Mouse (Mus musculus): Measurements from ENCODE around the gene Armc12. TPM values are rescaled to one million over a fixed set of nuclear protein-coding genes. Genes with fewer than 3 reads are reported as not detected.

Gene Armc12
- polyA plus RNA-seq, 1 experiment: not detected

GRCm38 (mm10) chr17:28531946-28532345 is 1.3 kb downstream of the Armc12 start:
- WGBS: 26% methylated on average over 18 of the region's 18 CpGs
- Histone ChIP-seq H3K27ac (ENCODE audit: insufficient read depth, low read depth, low read length) (no peak overlapping the region), H3K4me3 (ENCODE audit: low read depth, low read length) (no peak overlapping the region), H3K27me3 (ENCODE audit: control insufficient read depth, insufficient read depth, low read length) (no peaks in the 10 kb centered on the region), H3K4me1 (ENCODE audit: control insufficient read depth, insufficient read depth, insufficient read length, low read length) (peaks cover 3% of the 10 kb centered on the region; the same call in 1 of the 2 replicates), H3K36me3 (ENCODE audit: control insufficient read depth, insufficient read depth, low read length) (no peaks in the 10 kb centered on the region)
- TF ChIP-seq POLR2A (IDR thresholded peaks at IDR 0.05; ENCODE audit: low read depth, low read length): no peak
- no peak for TF ChIP-seq CTCF (IDR thresholded peaks at IDR 0.05; ENCODE audit: extremely low read depth, insufficient read length, insufficient replicate concordance, low read depth, low read length)

- H3K4me1 ChIP-seq (ENCODE audit: control insufficient read depth, insufficient read depth, insufficient read length, low read length): peaks cover 3% of the 10 kb centered on the region; the same call in 1 of the 2 replicates
- WGBS: 86% methylated on average over 7 of the region's 7 CpGs
- no peak for TF ChIP-seq CTCF (IDR thresholded peaks at IDR 0.05; ENCODE audit: extremely low read depth, insufficient read length, insufficient replicate concordance, low read depth, low read length)
- H3K36me3 ChIP-seq (ENCODE audit: control insufficient read depth, insufficient read depth, low read length): no peaks in the 10 kb centered on the region
- no peaks in the 10 kb centered on the region for H3K27me3 ChIP-seq (ENCODE audit: control insufficient read depth, insufficient read depth, low read length)
- H3K27ac ChIP-seq (ENCODE audit: insufficient read depth, low read depth, low read length): no peak overlapping the region
- no peak overlapping the region for H3K4me3 ChIP-seq (ENCODE audit: low read depth, low read length)
Observed at GRCm38 (mm10) chr17:28532557-28532956, 2.0 kb downstream of the Armc12 start.

GRCm38 (mm10) chr17:28533327-28533726 is 2.7 kb downstream of the Armc12 start:
- no peaks in the 10 kb centered on the region for H3K4me1 ChIP-seq (ENCODE audit: control insufficient read depth, insufficient read depth, insufficient read length, low read length)
- H3K27ac ChIP-seq (ENCODE audit: insufficient read depth, low read depth, low read length): no peak overlapping the region
- no peak overlapping the region for H3K4me3 ChIP-seq (ENCODE audit: low read depth, low read length)
- TF ChIP-seq CTCF (IDR thresholded peaks at IDR 0.05; ENCODE audit: extremely low read depth, insufficient read length, insufficient replicate concordance, low read depth, low read length): no peak
- TF ChIP-seq POLR2A (IDR thresholded peaks at IDR 0.05; ENCODE audit: low read depth, low read length): no peak
- WGBS: 87% methylated on average over 13 of the region's 13 CpGs
- H3K36me3 ChIP-seq (ENCODE audit: control insufficient read depth, insufficient read depth, low read length): no peaks in the 10 kb centered on the region
- H3K27me3 ChIP-seq (ENCODE audit: control insufficient read depth, insufficient read depth, low read length): no peaks in the 10 kb centered on the region

GRCm38 (mm10) chr17:28537881-28538280 is 7.3 kb downstream of the Armc12 start:
- TF ChIP-seq CTCF (IDR thresholded peaks at IDR 0.05; ENCODE audit: extremely low read depth, insufficient read length, insufficient replicate concordance, low read depth, low read length) (no peak), POLR2A (IDR thresholded peaks at IDR 0.05; ENCODE audit: low read depth, low read length) (no peak)
- H3K27me3 ChIP-seq (ENCODE audit: control insufficient read depth, insufficient read depth, low read length): no peaks in the 10 kb centered on the region
- no peaks in the 10 kb centered on the region for H3K36me3 ChIP-seq (ENCODE audit: control insufficient read depth, insufficient read depth, low read length)
- H3K4me3 ChIP-seq (ENCODE audit: low read depth, low read length): no peak overlapping the region
- no peaks in the 10 kb centered on the region for H3K4me1 ChIP-seq (ENCODE audit: control insufficient read depth, insufficient read depth, insufficient read length, low read length)
- H3K27ac ChIP-seq (ENCODE audit: insufficient read depth, low read depth, low read length): no peak overlapping the region
- WGBS: 59% methylated on average over 12 of the region's 12 CpGs

- H3K4me1 ChIP-seq (ENCODE audit: control insufficient read depth, insufficient read depth, insufficient read length, low read length): no peaks in the 10 kb centered on the region
- TF ChIP-seq CTCF (IDR thresholded peaks at IDR 0.05; ENCODE audit: extremely low read depth, insufficient read length, insufficient replicate concordance, low read depth, low read length) (no peak), POLR2A (IDR thresholded peaks at IDR 0.05; ENCODE audit: low read depth, low read length) (no peak)
- H3K27ac ChIP-seq (ENCODE audit: insufficient read depth, low read depth, low read length): no peak overlapping the region
- H3K4me3 ChIP-seq (ENCODE audit: low read depth, low read length): no peak overlapping the region
- H3K36me3 ChIP-seq (ENCODE audit: control insufficient read depth, insufficient read depth, low read length): no peaks in the 10 kb centered on the region
- no peaks in the 10 kb centered on the region for H3K27me3 ChIP-seq (ENCODE audit: control insufficient read depth, insufficient read depth, low read length)
- WGBS: 85% methylated on average over 1 of the region's 1 CpGs
Observed at GRCm38 (mm10) chr17:28546925-28547324, 16.3 kb downstream of the Armc12 start.

- Histone ChIP-seq H3K4me1 (ENCODE audit: control insufficient read depth, insufficient read depth, insufficient read length, low read length) (no peaks in the 10 kb centered on the region), H3K4me3 (ENCODE audit: low read depth, low read length) (no peak overlapping the region), H3K36me3 (ENCODE audit: control insufficient read depth, insufficient read depth, low read length) (no peaks in the 10 kb centered on the region), H3K27me3 (ENCODE audit: control insufficient read depth, insufficient read depth, low read length) (no peaks in the 10 kb centered on the region), H3K27ac (ENCODE audit: insufficient read depth, low read depth, low read length) (no peak overlapping the region)
- TF ChIP-seq POLR2A (IDR thresholded peaks at IDR 0.05; ENCODE audit: low read depth, low read length): no peak
- TF ChIP-seq CTCF (IDR thresholded peaks at IDR 0.05; ENCODE audit: extremely low read depth, insufficient read length, insufficient replicate concordance, low read depth, low read length): no peak
- 66% methylated on average over 11 of the region's 11 CpGs for WGBS
Observed at GRCm38 (mm10) chr17:28548550-28548949, 17.9 kb downstream of the Armc12 start.

- H3K27me3 ChIP-seq (ENCODE audit: control insufficient read depth, insufficient read depth, low read length): no peaks in the 10 kb centered on the region
- H3K4me3 ChIP-seq (ENCODE audit: low read depth, low read length): no peak within 1 kb of the TSS
- H3K36me3 ChIP-seq (ENCODE audit: control insufficient read depth, insufficient read depth, low read length): no peaks in the 10 kb centered on the region
- H3K4me1 ChIP-seq (ENCODE audit: control insufficient read depth, insufficient read depth, insufficient read length, low read length): no peaks in the 10 kb centered on the region
- TF ChIP-seq POLR2A (IDR thresholded peaks at IDR 0.05; ENCODE audit: low read depth, low read length) (no peak), CTCF (IDR thresholded peaks at IDR 0.05; ENCODE audit: extremely low read depth, insufficient read length, insufficient replicate concordance, low read depth, low read length) (no peak)
- no peak within 1 kb of the TSS for H3K27ac ChIP-seq (ENCODE audit: insufficient read depth, low read depth, low read length)
- 83% methylated on average over 14 of the region's 14 CpGs for WGBS
Observed at GRCm38 (mm10) chr17:28549111-28549510, 18.5 kb downstream of the Armc12 start, which contains the start of gene Clpsl2. Clpsl2 (plus strand) TSS chr17:28549411.

Measured in small intestine, adult 2 months (tissue).